Mouse (Mus musculus) adrenal gland (tissue): ENCODE measurements around the gene Dram1.

Source experiments
- intact Hi-C: fragments of 180-260 bp; cut with DNase I; formaldehyde crosslinking; loops from one replicate; pipeline ENCODE4 v1.15.1; 2025

Dram1 gene

GRCm38 (mm10) chr10:88352549-88352948 lies 26.3 kb downstream of the Dram1 start:
- intact Hi-C loops: no loop called here

GRCm38 (mm10) chr10:88351411-88352103 lies 27.3 kb downstream of the Dram1 start:
- intact Hi-C loops: no loop called here

GRCm38 (mm10) chr10:88350687-88351086 lies 28.2 kb downstream of the Dram1 start:
- intact Hi-C loops: no loop called here

- intact Hi-C loops: no loop called here
Observed at GRCm38 (mm10) chr10:88349800-88350199, 29.1 kb downstream of the Dram1 start.

- intact Hi-C loops: no loop called here
Observed at GRCm38 (mm10) chr10:88346454-88347245, 32.2 kb downstream of the Dram1 start.

- intact Hi-C loops: no loop called here
Observed at GRCm38 (mm10) chr10:88345899-88346401, 32.9 kb downstream of the Dram1 start.

- intact Hi-C loops: no loop called here
Observed at GRCm38 (mm10) chr10:88341368-88341767, 37.5 kb downstream of the Dram1 start.

- intact Hi-C loops: no loop called here
Observed at GRCm38 (mm10) chr10:88340660-88341059, 38.2 kb downstream of the Dram1 start.

GRCm38 (mm10) chr10:88330695-88331094 lies 48.2 kb downstream of the Dram1 start:
- intact Hi-C loops: no loop called here

- intact Hi-C loops: loop anchor here (5.0 to 10.0 kb wide), 3 partner anchors 476 to 1303 kb away; no protein-coding TSS in a partner anchor
Observed at GRCm38 (mm10) chr10:88328056-88328450, 50.8 kb downstream of the Dram1 start.

GRCm38 (mm10) chr10:88327160-88328055 lies 51.5 kb downstream of the Dram1 start:
- intact Hi-C loops: loop anchor here (2.0 to 10.0 kb wide), 4 partner anchors 475 to 1303 kb away; no protein-coding TSS in a partner anchor

GRCm38 (mm10) chr10:88321739-88322138 lies 57.1 kb downstream of the Dram1 start:
- intact Hi-C loops: loop anchor here (10.0 kb wide), 1 partner anchor 1297 kb away; no protein-coding TSS in a partner anchor

- intact Hi-C loops: loop anchor here (10.0 kb wide), 1 partner anchor 1296 kb away; no protein-coding TSS in a partner anchor
Observed at GRCm38 (mm10) chr10:88320714-88321416, 58.0 kb downstream of the Dram1 start.

GRCm38 (mm10) chr10:88318179-88318578 lies 60.7 kb downstream of the Dram1 start:
- intact Hi-C loops: no loop called here

GRCm38 (mm10) chr10:88317151-88317550 lies 61.7 kb downstream of the Dram1 start:
- intact Hi-C loops: no loop called here

- intact Hi-C loops: no loop called here
Observed at GRCm38 (mm10) chr10:88314841-88315240, 64.0 kb downstream of the Dram1 start.

GRCm38 (mm10) chr10:88309851-88310250 lies 69.0 kb downstream of the Dram1 start:
- intact Hi-C loops: loop anchor here (5.0 to 10.0 kb wide), 4 partner anchors 458 to 758 kb away; no protein-coding TSS in a partner anchor

GRCm38 (mm10) chr10:88306235-88306634 lies 72.6 kb downstream of the Dram1 start:
- intact Hi-C loops: loop anchor here (5.0 to 10.0 kb wide), 4 partner anchors 454 to 754 kb away; no protein-coding TSS in a partner anchor

GRCm38 (mm10) chr10:88304302-88304701 lies 74.6 kb downstream of the Dram1 start:
- intact Hi-C loops: loop anchor here (10.0 kb wide), 2 partner anchors 660 to 710 kb away; no protein-coding TSS in a partner anchor

- intact Hi-C loops: loop anchor here (10.0 kb wide), 2 partner anchors 658 to 708 kb away; no protein-coding TSS in a partner anchor
Observed at GRCm38 (mm10) chr10:88303079-88303478, 75.8 kb downstream of the Dram1 start.
